Mouse (Mus musculus) urinary bladder, postnatal 36 days (tissue): Measurements from ENCODE around the gene Tmem8b.

Experiments
- DNase-seq, 2 experiments: peaks; one replicate each; pipeline ENCODE4 v3.0.0; 2022; ENCODE audit warnings: low spot score in 2 of 2, mixed read lengths in 1 of 2

The Tmem8b gene

DNA sequence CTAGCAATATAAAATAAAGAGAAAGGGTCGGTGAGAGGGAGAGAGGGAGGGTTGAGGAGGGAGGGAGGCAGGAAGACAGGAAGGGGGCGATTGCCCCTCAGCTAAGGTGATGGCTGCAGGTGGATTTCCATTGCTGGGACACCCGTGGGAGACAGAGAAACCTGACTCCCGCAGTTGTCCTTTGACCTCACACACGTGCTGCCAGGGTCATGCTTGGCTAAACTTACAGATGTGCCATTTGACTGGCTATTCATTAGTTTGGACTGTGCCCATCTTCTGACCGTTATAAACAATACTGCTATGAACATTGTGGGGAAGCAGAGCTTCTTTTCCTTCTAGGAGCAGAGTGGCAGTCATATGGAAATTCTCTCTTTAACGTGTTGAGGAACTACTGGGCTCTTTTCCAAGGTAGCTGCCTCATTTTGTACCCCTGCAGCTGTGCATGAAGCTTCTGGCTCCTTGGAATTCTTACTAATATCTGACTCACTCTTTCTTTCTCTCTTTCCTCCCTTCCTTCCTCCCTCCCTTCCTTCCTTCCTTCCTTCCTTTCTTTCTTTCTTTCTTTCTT, 45.0 kb downstream of the Tmem8b start:
- DNase-seq: no peak

DNA sequence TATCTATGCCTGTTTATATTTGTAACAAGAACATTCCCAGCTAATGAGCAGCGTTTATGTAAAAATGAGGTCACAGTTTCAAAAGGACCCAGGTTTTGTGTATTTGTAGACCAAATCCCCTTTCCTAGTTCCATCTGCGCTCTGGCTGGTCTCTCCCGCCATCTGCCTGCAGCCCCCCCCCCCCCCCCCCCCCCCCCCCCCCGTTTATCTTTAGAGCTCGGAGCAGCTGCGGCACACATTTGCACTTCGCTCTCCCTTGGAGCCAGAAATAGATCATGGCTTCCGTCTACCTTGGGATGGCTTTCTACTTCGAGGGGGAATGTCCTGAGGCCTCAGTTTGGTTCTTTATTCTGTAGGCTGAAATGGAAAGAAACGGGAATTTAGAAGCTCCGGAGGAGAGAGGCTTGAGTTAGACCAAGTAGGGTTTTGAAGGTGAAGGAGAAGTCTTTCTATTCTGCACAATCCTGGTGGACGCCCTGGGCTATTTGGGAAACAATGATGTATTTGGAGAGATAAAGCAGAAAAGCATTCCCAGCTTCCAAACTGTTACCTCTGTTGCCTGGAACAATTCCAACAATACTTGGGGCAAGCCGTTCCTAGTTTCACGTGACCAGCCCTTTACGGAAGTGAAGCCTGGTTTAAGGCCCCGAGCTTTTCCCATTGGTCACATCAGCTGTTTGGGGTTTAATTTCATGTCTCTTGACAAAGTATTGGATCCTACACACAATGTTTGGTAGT, 51.9 kb downstream of the Tmem8b start:
- no peak for DNase-seq

DNA sequence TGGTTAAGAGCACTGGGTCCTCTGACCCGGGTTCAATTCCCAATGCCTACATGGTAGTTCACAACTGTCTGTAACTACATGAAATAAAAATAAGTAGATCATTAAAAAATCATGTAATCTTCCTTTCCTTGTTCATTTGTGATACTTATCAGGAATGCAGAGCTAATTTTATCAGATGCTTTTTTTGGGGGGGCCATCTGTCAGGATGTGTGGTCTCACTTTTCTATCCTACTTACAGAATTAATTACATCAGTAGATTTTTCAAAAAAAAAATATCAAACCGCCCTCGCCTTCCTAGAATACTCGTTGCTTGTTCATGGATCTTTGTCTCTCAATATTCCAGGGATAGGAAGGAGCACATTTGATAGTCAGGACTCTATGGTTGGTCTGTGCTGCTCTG, 53.4 kb downstream of the Tmem8b start:
- DNase-seq: no peak

DNA sequence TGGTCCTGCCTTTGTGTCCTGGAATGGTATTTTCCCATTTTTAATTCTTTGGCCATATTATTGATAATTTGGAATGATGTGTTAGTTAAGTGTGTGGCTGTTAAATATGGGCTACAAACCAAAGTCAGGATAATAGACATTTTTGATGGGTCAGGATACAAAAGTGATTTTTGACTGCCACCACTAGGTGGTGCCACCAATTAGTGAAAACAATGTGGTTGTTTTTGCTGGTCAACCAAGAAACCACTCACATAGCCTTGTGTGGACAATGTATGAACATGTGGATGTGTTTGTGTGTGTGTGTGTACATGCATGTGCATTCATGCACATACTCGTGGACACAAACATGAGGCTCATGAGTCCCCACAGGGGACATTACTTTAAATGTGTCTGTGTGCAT, 56.0 kb downstream of the Tmem8b start:
- DNase-seq: peak; percentile 25 to 54

DNA sequence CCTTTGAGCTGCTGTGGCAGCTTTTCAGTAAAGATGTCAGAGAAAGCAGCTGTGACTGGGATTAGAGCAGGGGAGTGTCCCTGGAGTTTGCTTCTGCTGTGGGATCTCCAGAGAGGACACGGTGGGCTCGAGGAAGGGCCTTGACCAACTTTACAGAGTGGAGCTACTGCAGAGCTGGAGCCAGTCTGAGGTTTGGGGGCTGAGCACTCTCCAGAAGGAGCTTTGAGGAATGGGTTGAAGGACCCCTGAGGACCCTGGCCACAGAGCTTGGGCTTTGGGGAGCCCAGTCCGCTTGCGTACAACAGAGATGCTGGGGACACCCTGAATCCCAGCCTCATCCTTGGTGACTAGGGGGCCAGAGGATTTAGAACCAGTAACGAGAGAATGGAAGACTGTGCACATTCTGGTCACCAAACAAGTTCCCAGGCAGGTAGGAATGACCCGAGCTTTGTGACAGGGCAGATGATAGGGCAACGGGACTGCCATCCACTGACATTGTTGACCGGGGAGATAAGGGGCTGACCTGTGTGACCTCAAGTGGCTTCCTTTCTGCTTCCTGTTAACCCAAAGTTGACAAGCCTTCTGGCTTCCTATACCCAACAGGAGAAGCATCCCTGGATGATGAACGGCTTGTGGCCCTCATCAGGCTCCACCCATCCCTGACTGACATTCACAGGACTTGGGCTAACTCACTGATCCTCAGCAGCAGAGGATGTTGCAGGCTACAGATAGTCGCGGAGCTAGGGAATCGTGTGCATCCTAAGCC, 57.6 kb downstream of the Tmem8b start:
- DNase-seq: peak in 1 of 2 experiments; percentile 15

DNA sequence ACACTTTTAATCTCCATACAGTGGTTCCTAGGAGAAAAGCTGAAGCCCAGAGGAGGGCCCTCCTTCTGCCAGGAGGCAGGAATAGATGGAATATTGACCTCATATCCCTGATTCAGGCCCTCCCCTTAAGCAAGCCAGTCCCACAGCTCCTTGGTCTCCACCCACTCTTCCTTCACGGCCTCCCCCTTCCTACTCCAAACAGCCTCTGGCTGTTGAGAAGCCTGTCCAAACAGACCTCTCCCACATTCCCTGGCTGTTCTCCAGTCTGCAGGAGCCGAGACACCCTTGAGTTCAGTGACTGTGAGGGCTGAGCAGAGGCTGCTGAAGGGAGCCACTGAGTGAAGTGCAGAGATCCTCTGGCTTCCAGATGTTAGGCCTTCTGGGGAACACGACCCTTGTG, 58.2 kb downstream of the Tmem8b start, which contains the start of gene Hrct1:
Gene Hrct1, plus strand, starts transcription at position 194 of the 400 bp plus-strand sequence.
- peak; percentile 61 to 86 for DNase-seq

DNA sequence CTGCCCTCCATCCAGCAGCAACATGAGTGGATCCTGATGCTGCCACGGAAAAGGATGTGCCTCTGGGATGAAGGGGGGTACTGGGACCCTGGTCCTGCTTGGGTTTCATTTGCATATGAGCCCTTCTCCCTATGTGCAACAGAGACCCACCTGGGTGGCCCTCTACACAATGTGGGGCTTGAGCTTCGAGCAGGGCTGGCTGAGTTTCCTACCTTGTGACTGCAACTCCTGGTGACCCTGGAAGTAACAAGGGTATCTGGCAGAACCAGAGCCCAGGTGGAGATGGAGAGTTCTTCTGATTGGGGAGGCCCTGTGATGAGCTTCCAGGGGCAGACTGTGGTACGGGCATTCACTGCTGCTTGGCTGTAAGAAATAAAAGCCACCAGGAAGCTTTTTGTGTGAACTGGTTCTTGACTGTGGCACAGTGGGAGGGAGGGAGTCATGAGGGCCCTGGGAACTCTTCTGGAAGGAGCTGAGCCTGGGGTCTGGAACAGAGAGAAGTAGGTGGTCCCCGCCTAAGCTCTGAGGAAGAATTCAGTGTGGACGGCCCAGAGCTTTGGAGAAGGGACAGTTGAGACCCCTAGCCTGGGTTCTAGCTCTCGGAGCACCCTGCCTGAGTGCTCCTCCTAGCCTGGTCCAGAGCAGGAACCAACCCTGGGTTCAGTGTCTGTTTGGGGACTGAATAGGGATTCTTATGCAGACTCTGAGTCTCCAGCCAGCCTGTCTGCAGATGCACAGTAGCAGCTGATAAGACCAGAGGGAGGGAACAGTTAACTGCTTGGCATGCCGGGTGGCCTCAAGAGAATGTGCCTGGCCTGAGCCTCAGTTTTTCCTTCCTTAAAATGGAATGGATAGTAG, 59.2 kb downstream of the Tmem8b start:
- no peak for DNase-seq

DNA sequence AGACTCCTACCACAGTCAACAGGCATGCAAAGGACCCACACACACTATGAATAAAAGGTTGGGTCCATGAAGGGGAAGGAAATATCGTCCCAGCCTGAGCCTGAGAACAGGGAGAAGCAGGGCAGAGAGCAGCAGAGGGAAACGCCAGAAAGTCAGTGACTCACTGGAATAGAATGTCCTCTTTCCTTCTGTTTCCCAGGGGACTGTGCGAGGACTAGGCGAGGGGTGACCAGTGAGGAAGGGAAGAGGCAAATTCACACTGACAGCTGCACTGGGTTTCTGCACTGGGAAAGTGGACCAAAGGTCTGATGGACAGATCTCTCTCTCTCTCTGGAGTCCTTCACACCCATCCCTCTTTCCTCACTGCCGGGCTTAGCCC, 59.8 kb downstream of the Tmem8b start:
- peak; percentile 61 to 80 for DNase-seq

DNA sequence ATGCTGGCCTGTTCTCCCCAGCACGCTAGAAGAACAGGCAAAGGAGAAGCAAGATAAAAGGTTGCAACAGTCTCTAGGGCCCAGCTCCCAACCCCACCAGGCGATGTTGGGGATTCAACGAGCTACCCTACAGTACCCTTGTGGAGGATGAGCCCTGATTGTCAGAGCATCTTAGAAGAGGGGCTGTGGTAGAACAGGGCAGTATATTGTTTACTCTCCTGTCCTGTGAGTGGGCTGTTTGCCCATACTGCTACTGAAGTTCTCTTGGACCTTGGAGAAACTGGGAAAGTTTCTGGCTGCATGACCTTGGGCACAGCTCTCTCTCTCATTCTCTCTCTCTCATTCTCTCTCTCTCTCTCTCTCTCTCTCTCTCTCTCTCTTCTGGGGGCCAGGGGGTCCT, 60.4 kb downstream of the Tmem8b start:
- no peak for DNase-seq

DNA sequence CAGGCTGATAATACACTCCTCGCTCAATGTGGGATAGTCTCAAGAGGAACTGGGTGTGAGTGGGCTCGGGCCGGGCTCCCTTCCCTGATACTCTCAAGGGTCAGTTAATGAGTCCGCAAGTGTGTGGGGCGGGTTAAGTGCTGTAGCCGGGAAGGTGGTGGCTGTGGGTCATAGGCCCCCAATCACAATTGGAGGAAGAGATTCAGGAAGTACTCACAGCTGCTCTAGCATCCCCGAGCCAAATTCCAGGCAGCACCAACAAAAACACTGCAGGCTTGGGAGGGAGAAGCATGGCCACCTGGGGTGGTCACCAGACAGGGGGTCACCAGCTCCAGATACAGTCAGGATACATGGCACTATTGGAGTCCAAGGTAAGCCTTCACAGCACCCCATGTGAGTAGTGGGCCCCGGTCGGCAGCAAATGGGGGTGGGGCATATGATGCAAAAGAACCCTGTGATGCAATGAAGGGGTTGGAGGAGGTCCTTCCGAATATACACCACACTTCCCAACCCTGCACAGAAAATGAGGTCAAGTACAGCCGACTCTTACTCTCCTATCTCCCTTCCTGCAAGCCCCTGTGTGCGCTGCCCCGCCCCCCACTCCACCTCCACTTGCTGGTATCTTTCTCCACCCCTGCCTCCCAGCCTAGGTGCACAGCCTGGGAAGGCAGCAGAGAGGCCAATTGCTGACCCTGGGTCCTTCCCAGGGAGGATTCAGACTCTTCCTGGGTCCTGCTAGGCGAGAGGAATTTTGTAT, 61.2 kb downstream of the Tmem8b start, which contains the start of gene Spaar:
Gene Spaar, plus strand, starts transcription at position 241 of the 757 bp plus-strand sequence.
- peak in 1 of 2 experiments; percentile 52 for DNase-seq

DNA sequence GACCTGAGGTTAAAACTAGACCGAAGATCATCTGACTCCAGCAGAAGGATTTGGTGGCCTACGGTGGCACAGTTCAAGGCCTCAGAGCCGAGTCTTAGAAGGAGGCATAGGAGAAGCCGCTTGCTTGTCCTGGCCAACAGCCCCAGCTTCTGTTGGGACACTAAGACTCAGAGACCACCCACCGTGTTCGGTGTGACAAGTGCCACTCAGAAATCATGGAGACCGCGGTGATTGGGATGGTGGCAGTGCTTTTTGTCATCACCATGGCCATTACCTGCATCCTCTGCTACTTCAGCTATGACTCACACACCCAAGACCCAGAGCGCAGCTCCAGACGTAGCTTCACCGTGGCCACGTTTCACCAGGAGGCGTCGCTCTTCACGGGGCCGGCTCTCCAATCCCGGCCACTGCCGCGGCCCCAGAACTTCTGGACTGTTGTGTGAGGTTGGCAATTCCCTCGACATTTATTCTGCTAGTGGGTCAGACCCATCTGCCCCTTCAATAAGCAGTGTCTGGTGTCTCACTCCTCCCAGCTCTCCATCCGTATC, 62.1 kb downstream of the Tmem8b start:
- peak in 1 of 2 experiments; percentile 15 for DNase-seq

DNA sequence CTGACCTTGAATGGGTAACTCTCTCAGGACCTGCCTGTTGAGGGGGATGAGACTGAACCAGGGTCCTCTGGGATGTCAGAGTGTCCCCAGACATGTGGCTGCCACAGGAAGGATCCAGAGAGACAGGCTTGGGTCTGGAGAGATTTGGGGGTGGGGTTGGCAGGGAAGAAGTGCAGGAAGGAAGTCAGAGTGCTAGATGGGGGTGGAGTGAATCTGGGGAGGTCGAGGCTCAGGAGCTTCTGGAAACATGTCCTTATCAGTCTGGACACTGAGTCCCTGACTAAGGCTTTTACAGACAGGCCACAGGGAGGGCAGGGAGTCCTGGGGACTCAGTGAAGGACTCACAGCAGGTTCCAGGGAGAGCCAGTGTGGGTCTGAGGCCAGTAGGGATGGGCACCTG, 63.4 kb downstream of the Tmem8b start:
- no peak for DNase-seq

DNA sequence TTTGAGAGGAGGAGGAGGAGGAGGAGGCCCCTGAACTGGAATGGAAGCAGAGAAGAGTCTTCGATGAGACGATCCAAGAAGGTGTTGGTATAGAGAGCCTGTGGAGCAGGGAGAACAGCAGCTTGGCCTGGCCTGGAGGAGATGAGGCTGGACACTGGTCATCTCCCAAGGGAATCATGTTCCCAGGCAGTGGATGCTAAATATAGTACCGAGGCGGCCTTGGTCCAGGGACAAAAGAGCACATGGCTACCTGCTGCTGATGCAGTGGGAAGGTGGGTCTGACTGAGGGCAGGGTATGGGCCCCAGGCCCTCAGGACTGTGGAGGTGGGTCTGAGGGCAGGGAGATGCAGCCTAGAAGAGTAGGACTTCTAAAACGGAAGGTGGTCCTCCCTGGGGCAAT, 64.4 kb downstream of the Tmem8b start:
- no peak for DNase-seq

DNA sequence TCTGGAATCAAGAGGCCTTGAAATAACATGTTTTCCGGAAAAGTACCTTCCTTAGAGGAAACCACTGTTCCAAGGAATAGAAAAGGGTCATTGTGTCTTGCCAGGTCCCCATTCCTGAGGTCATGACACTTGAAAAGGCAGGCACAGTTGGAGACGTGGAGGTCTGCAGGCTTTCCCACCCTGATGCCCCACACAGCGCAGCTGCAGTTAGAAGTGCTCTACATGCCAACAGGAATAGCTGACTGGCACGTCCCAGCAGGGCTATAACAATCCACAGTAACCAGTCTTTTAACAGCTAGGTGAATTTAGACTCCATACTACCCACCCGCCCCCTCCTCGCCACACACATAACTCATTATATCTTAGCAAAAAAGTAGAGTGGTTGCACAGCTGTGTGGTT, 68.4 kb downstream of the Tmem8b start:
- no peak for DNase-seq

DNA sequence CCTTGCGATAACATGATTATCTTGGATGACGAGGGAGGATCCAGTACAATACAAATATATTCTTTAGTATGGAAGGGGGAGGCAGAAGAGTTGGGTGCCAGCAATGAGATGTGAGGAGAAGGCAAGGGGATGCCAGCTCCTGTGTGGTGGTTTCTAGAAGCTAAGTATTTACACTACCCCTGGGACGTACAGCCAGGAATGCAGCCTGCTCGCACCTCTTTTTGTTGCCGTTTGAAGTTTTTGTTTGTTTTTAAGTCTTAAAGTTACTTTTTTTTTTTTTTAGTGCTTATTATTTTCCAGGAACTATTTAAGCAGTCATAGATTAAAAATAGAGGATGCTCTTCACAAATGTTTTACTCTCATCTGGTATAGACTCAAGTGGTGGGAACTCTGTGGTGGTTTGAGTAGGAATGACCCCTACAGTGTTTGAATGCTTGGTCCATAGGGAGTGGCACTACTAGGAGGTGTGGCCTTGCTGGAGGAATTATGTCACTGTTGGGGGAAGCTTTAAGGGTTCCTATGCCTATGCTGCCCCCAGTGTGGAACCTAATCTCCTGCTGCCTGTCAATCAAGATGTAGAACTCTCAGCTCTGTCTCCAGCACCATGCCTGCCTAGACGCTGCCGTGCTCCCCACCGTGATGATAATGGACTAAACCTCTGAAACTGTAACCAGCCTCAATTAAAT, 70.4 kb downstream of the Tmem8b start:
- DNase-seq: no peak

DNA sequence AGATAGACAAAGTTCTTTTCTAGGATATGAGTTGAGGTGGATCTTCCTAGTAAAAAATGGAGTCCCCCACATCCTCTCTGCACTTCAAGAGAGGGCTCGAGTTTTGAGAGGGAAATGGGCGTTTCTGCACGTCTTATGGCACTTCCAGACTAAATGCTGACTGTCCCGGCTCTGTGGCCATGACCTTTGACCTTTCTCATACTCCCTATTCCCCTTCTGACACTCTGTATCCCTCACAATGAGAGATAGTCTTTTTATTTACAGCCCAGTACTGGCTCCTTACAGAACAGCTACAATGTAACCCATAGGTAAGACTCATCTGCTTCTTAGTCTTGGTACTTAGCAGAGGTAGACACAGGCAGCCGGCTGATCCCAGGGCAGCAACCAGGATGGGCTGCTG, 72.8 kb downstream of the Tmem8b start:
- DNase-seq: no peak
